Mouse (Mus musculus) hindbrain, embryonic 15.5 days (tissue): Measurements from ENCODE around the gene Gm42674. TPM values are rescaled to one million over a fixed set of nuclear protein-coding genes. Genes with fewer than 3 reads are reported as not detected.

Experiments
- ATAC-seq: fragments of 200-750 bp; cut with Nextera tagmentation; 2 replicates; pipeline ENCODE4 v1.8.0; 2017; ENCODE audit warnings: low read depth, moderate number of reproducible peaks, moderate TSS enrichment; ENCODE audit not compliant: low FRiP score
- H3K27ac ChIP-seq: fragments of 300-500 bp; sonication (generic); replicated peaks from 2 replicates; pipeline ENCODE4 v1.5.1; 2015; ENCODE audit warnings: mild to moderate bottlenecking, inconsistent platforms
- H3K27me3 ChIP-seq: fragments of 300-500 bp; sonication (generic); 2 replicates; pipeline ENCODE4 v1.6.1; 2015; ENCODE audit warnings: control low read depth, inconsistent platforms
- H3K36me3 ChIP-seq: fragments of 300-500 bp; sonication (generic); 2 replicates; pipeline ENCODE4 v1.6.1; 2015; ENCODE audit warnings: control low read depth, inconsistent platforms
- H3K4me1 ChIP-seq: fragments of 300-500 bp; sonication (generic); replicated peaks from 2 replicates; pipeline ENCODE4 v1.6.1; 2015; ENCODE audit warnings: control low read depth, inconsistent platforms
- H3K4me2 ChIP-seq: fragments of 300-500 bp; sonication (generic); 2 replicates; pipeline ENCODE4 v1.6.1; 2015; ENCODE audit warnings: moderate library complexity, mild to moderate bottlenecking, inconsistent platforms
- H3K4me3 ChIP-seq: fragments of 300-500 bp; sonication (generic); 2 replicates; pipeline ENCODE4 v1.5.1; 2015; ENCODE audit warnings: mild to moderate bottlenecking, inconsistent platforms
- H3K9ac ChIP-seq: fragments of 300-500 bp; sonication (generic); 2 replicates; pipeline ENCODE4 v1.6.1; 2015; ENCODE audit warnings: inconsistent platforms
- H3K9me3 ChIP-seq: fragments of 300-500 bp; sonication (generic); 2 replicates; pipeline ENCODE4 v1.6.1; 2016; ENCODE audit warnings: control low read depth, inconsistent platforms
- WGBS: fragments of 180-500 bp; shearing (Covaris S2); methylation state at CpG from one replicate; pipeline ENCODE4 v1.1.7; 2015; 5-methylcytosine and 5-hydroxymethylcytosine counted together
- polyA plus RNA-seq: library from polyadenylated mRNA; unstranded; fragments of >200 nt; fragmentation: Nextera tagmentation; extraction: Ambion mirVana; gene quantifications from 2 replicates; pipeline ENCODE4 v1.2.1, GENCODE M21; 2015

The Gm42674 gene
- polyA plus RNA-seq, 1 experiment from 2014 or later, result not detected

- H3K9me3 ChIP-seq, result no peaks in the 10 kb centered on the region
- peak within 1 kb of the TSS; percentile 31 for H3K4me3 ChIP-seq
- peak; percentile 68 for ATAC-seq
- H3K9ac ChIP-seq, result peak within 1 kb of the TSS; percentile 17; the same call in 1 of the 2 replicates
- no peak within 1 kb of the TSS for H3K27ac ChIP-seq
- H3K27me3 ChIP-seq, result 0 out of 2 replicates have a peak, but pooled peaks cover 4% of the 10 kb centered on the region
- peak within 1 kb of the TSS; percentile 67 for H3K4me2 ChIP-seq
- H3K36me3 ChIP-seq, result no peaks in the 10 kb centered on the region
- under 1% methylated on average over 23 of the region's 23 CpGs for WGBS
- H3K4me1 ChIP-seq, result peaks cover 9% of the 10 kb centered on the region
Observed at GRCm38 (mm10) chr3:90612728-90613291, 11.1 kb downstream of the Gm42674 start, which contains the start of gene S100a6. Gene S100a6, plus strand, starts transcription at chr3:90612882.

- WGBS, result 80% methylated on average over 7 of the region's 7 CpGs
- Histone ChIP-seq H3K27me3 (0 out of 2 replicates have a peak, but pooled peaks cover 4% of the 10 kb centered on the region), H3K27ac (no peak overlapping the region), H3K36me3 (no peaks in the 10 kb centered on the region), H3K4me2 (peak overlapping the region; percentile 67), H3K9ac (no peak overlapping the region), H3K9me3 (no peaks in the 10 kb centered on the region), H3K4me1 (peaks cover 9% of the 10 kb centered on the region), H3K4me3 (no peak overlapping the region; the same call in 1 of the 2 replicates)
- no peak for ATAC-seq
Observed at GRCm38 (mm10) chr3:90613461-90614147, 11.9 kb downstream of the Gm42674 start.

GRCm38 (mm10) chr3:90614148-90614530, 12.4 kb downstream of the Gm42674 start:
- Histone ChIP-seq H3K9me3 (no peaks in the 10 kb centered on the region), H3K4me1 (peaks cover 9% of the 10 kb centered on the region), H3K4me2 (no peak overlapping the region), H3K36me3 (no peaks in the 10 kb centered on the region), H3K4me3 (no peak overlapping the region), H3K27ac (no peak overlapping the region), H3K27me3 (0 out of 2 replicates have a peak, but pooled peaks cover 4% of the 10 kb centered on the region), H3K9ac (no peak overlapping the region)
- 88% methylated on average over 6 of the region's 6 CpGs for WGBS
- no peak for ATAC-seq

- Histone ChIP-seq H3K4me3 (no peak overlapping the region), H3K4me2 (no peak overlapping the region), H3K9me3 (no peaks in the 10 kb centered on the region), H3K36me3 (no peaks in the 10 kb centered on the region), H3K27ac (no peak overlapping the region), H3K27me3 (0 out of 2 replicates have a peak, but pooled peaks cover 4% of the 10 kb centered on the region), H3K4me1 (peaks cover 9% of the 10 kb centered on the region), H3K9ac (no peak overlapping the region)
- no peak for ATAC-seq
- 83% methylated on average over 11 of the region's 11 CpGs for WGBS
Observed at GRCm38 (mm10) chr3:90614611-90615251, 13.0 kb downstream of the Gm42674 start.

GRCm38 (mm10) chr3:90615415-90615814, 13.7 kb downstream of the Gm42674 start:
- Histone ChIP-seq H3K27ac (no peak overlapping the region), H3K9me3 (no peaks in the 10 kb centered on the region), H3K4me3 (no peak overlapping the region), H3K4me1 (peaks cover 9% of the 10 kb centered on the region), H3K27me3 (0 out of 2 replicates have a peak, but pooled peaks cover 4% of the 10 kb centered on the region), H3K36me3 (no peaks in the 10 kb centered on the region), H3K9ac (no peak overlapping the region), H3K4me2 (no peak overlapping the region)
- WGBS, result 14% methylated on average over 7 of the region's 7 CpGs
- no peak for ATAC-seq

- Histone ChIP-seq H3K4me3 (no peak overlapping the region), H3K27me3 (0 out of 2 replicates have a peak, but pooled peaks cover 4% of the 10 kb centered on the region), H3K4me2 (no peak overlapping the region), H3K9ac (no peak overlapping the region), H3K36me3 (no peaks in the 10 kb centered on the region), H3K4me1 (peaks cover 9% of the 10 kb centered on the region), H3K9me3 (no peaks in the 10 kb centered on the region), H3K27ac (no peak overlapping the region)
- ATAC-seq, result no peak
- 62% methylated on average over 1 of the region's 1 CpGs for WGBS
Observed at GRCm38 (mm10) chr3:90615911-90616310, 14.2 kb downstream of the Gm42674 start.

GRCm38 (mm10) chr3:90617586-90617985, 15.9 kb downstream of the Gm42674 start:
- Histone ChIP-seq H3K4me1 (peaks cover 8% of the 10 kb centered on the region), H3K36me3 (no peaks in the 10 kb centered on the region), H3K27me3 (0 out of 2 replicates have a peak, but pooled peaks cover 4% of the 10 kb centered on the region), H3K27ac (no peak overlapping the region), H3K4me2 (no peak overlapping the region), H3K9ac (no peak overlapping the region), H3K4me3 (no peak overlapping the region), H3K9me3 (no peaks in the 10 kb centered on the region)
- 15% methylated on average over 1 of the region's 1 CpGs for WGBS
- ATAC-seq, result no peak

- H3K9me3 ChIP-seq, result no peaks in the 10 kb centered on the region
- H3K9ac ChIP-seq, result no peak overlapping the region
- no peak for ATAC-seq
- H3K27me3 ChIP-seq, result no peaks in the 10 kb centered on the region
- WGBS, result 58% methylated on average over 7 of the region's 7 CpGs
- H3K36me3 ChIP-seq, result no peaks in the 10 kb centered on the region
- H3K4me3 ChIP-seq, result no peak overlapping the region
- H3K27ac ChIP-seq, result no peak overlapping the region
- H3K4me2 ChIP-seq, result no peak overlapping the region
- peaks cover 12% of the 10 kb centered on the region for H3K4me1 ChIP-seq
Observed at GRCm38 (mm10) chr3:90621552-90621951, 19.8 kb downstream of the Gm42674 start.

GRCm38 (mm10) chr3:90623435-90624071, 21.8 kb downstream of the Gm42674 start:
- Histone ChIP-seq H3K27ac (peak overlapping the region; percentile 34), H3K9me3 (no peaks in the 10 kb centered on the region), H3K4me1 (peaks cover 12% of the 10 kb centered on the region), H3K4me3 (no peak overlapping the region), H3K4me2 (no peak overlapping the region), H3K27me3 (no peaks in the 10 kb centered on the region), H3K9ac (no peak overlapping the region), H3K36me3 (no peaks in the 10 kb centered on the region)
- WGBS, result 0% methylated on average over 2 of the region's 2 CpGs
- ATAC-seq, result 0 out of 2 replicates have a peak, but pooled peaks have one; percentile 40

GRCm38 (mm10) chr3:90625496-90625895, 23.8 kb downstream of the Gm42674 start:
- no peak for ATAC-seq
- H3K9me3 ChIP-seq, result no peaks in the 10 kb centered on the region
- no peak overlapping the region for H3K9ac ChIP-seq
- WGBS, result 69% methylated on average over 5 of the region's 5 CpGs
- no peak overlapping the region for H3K27ac ChIP-seq
- no peaks in the 10 kb centered on the region for H3K36me3 ChIP-seq
- H3K4me1 ChIP-seq, result peaks cover 12% of the 10 kb centered on the region
- H3K4me2 ChIP-seq, result no peak overlapping the region
- no peaks in the 10 kb centered on the region for H3K27me3 ChIP-seq
- H3K4me3 ChIP-seq, result no peak overlapping the region

- Histone ChIP-seq H3K9me3 (no peaks in the 10 kb centered on the region), H3K9ac (no peak overlapping the region), H3K27me3 (no peaks in the 10 kb centered on the region), H3K4me2 (no peak overlapping the region), H3K4me3 (no peak overlapping the region), H3K27ac (no peak overlapping the region), H3K4me1 (peaks cover 12% of the 10 kb centered on the region), H3K36me3 (no peaks in the 10 kb centered on the region)
- 77% methylated on average over 9 of the region's 9 CpGs for WGBS
- ATAC-seq, result no peak
Observed at GRCm38 (mm10) chr3:90626266-90627021, 24.7 kb downstream of the Gm42674 start.
